Mouse (Mus musculus) CH12.LX (cell line): ENCODE measurements around the gene Tex264.

Experiments used
- CHD2 ChIP-seq: IDR thresholded peaks from 2 replicates; pipeline ENCODE4 v1.6.1; 2011; ENCODE audit warnings: low read length, improper control_type of control experiment
- CTCF ChIP-seq, 2 experiments: IDR thresholded peaks in 1 of 2; conservative IDR thresholded peaks in 1 of 2; 2 replicates each; pipeline ENCODE4 v1.5.1; 2011 to 2012; ENCODE audit warnings: low read depth in 2 of 2, low read length in 2 of 2, improper control_type of control experiment in 1 of 2, inconsistent platforms in 1 of 2, mild to moderate bottlenecking in 1 of 2, moderate library complexity in 1 of 2
- E2F4 ChIP-seq: IDR thresholded peaks from 2 replicates; pipeline ENCODE4 v1.6.1; 2011; ENCODE audit warnings: low read depth, low read length, improper control_type of control experiment; ENCODE audit not compliant: insufficient replicate concordance
- EP300 ChIP-seq: IDR thresholded peaks from 2 replicates; pipeline ENCODE4 v1.6.1; 2011; ENCODE audit warnings: low read length, improper control_type of control experiment
- HCFC1 ChIP-seq: IDR thresholded peaks from 2 replicates; pipeline ENCODE4 v1.6.1; 2012; ENCODE audit warnings: low read depth, mild to moderate bottlenecking, inconsistent platforms, low read length, improper control_type of control experiment
- JUN ChIP-seq: IDR thresholded peaks from 2 replicates; pipeline ENCODE4 v1.6.1; 2011; ENCODE audit warnings: low read depth, mild to moderate bottlenecking, low read length, improper control_type of control experiment, moderate library complexity; ENCODE audit not compliant: insufficient read depth
- POLR2A ChIP-seq: IDR thresholded peaks from 2 replicates; pipeline ENCODE4 v1.6.1; 2011; ENCODE audit warnings: low read depth, mild to moderate bottlenecking, improper control_type of control experiment, low read length
- RAD21 ChIP-seq: IDR thresholded peaks from 2 replicates; pipeline ENCODE4 v1.6.1; 2011; ENCODE audit warnings: low read depth, mild to moderate bottlenecking, low read length, improper control_type of control experiment, moderate library complexity
- TBP ChIP-seq: conservative IDR thresholded peaks from 2 replicates; pipeline ENCODE4 v1.6.1; 2011; ENCODE audit warnings: low read depth, low read length, improper control_type of control experiment
- USF1 ChIP-seq: IDR thresholded peaks from 2 replicates; pipeline ENCODE4 v1.6.1; 2014; ENCODE audit warnings: low read depth, mild to moderate bottlenecking, inconsistent platforms, low read length, improper control_type of control experiment
- ZC3H11A ChIP-seq: IDR thresholded peaks from 2 replicates; pipeline ENCODE4 v1.6.1; 2012; ENCODE audit warnings: low read depth, mild to moderate bottlenecking, inconsistent platforms, low read length, improper control_type of control experiment

- TF ChIP-seq CTCF (conservative IDR thresholded peaks at IDR 0.05 in 1 of 2, IDR thresholded peaks at IDR 0.05 in 1 of 2; ENCODE audit: low read depth in 2 of 2, low read length in 2 of 2) (no peak), E2F4 (no peak), HCFC1 (no peak), TBP (no peak), USF1 (no peak), POLR2A (no peak), RAD21 (no peak), ZC3H11A (no peak), JUN (no peak), EP300 (no peak), CHD2 (no peak)
Observed at GRCm38 (mm10) chr9:106725435-106725834, 39.7 kb upstream of the Tex264 start.
